Mouse (Mus musculus) megakaryocyte, adult 5-6 weeks (primary cell): ENCODE measurements around the gene U2af2. TPM values are rescaled to one million over a fixed set of nuclear protein-coding genes. Genes with fewer than 3 reads are reported as not detected.

Experiments
- ATAC-seq: 2 replicates; pipeline ENCODE4 v1.8.0; 2016; ENCODE audit warnings: mild to moderate bottlenecking, inconsistent platforms; ENCODE audit not compliant: poor library complexity, severe bottlenecking
- total RNA-seq, 2 experiments: library from RNA; stranded (forward) in 1 of 2; stranded (reverse) in 1 of 2; fragments of 153-499, 151-499 nt in 1 of 2; fragments of 221-1000, 200-1000 nt in 1 of 2; gene quantifications; 2 replicates each; pipeline versions ENCODE4 v1.2.3 to v1.2.4; 2015 to 2017

Gene U2af2
- total RNA-seq, 2 experiments from 2014 or later, result 68.6 to 170 TPM

DNA sequence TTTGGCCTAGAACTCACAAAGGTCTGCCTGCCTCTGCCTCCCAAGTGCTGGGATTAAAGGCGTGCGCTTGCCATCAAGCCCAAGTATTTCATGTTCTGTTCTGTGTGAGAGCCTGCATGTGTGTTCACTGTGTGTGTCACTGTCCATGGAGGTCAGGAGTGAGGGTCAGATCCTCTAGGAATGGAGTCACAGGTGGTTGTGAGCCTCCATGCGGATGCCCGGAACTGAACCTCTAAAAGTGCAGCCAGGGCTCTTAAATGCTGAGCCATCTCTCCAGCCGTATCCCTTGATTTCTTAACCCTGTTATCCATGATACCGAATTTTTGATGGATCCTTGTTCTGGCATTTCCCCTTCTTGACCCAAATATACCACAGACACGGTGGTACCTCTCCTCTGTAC is 24.9 kb upstream of the U2af2 start:
- no peak for ATAC-seq

GRCm38 (mm10) chr7:5037467-5037866 is 24.5 kb upstream of the U2af2 start:
- no peak for ATAC-seq

DNA sequence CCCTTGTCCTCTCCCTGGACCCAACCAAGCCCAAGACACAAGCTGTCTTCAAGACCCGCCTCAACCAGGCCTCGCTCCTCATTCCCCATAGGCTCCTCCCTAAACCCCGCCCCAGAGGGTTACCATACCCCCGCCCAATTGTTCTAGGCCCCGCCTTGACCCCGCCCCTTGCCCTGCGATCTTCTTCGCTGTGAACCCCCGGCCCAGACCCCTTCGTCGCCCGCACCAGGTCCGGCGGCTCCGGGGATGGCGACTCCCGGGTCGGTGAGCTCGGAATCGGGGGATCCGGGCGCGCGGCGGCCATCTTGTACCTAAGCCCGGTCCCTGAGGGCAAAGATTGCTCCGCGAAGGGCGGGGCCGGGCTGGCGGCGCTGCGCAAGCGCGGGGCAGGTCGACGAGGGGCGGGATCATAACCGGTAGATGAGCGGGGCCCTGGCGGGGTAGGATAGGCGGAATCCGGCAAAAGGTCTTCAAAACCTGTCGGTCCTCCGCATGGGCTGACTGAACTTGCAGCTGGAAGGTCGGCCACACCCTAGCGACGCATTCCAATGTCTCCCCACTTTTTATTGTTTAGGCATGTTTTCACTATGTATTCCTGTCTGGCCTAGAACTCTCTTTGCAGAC is 23.7 kb upstream of the U2af2 start, which contains the start of gene Zfp784:
Zfp784 (minus strand) TSS at position 338 of the 624 bp plus-strand sequence.
- peak; percentile 97 for ATAC-seq

DNA sequence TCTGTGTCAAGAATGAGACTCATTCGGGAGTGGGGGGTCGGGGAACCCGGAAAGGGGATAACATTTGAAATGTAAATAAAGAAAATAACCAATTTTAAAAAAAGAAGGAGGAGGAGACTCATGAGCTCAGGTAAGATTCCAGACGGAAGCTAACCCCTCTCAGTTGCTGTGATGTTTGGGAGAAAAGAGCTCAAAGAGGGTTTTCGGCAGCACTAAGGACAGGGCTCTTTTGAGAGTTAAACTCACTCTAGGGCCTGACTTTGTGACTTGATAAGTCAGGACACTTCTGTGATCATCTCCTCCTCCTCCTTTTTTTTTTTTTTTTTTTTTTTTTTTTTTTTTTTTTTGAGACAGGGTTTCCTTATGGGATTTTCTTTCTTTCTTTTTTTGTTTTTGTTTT is 23.0 kb upstream of the U2af2 start:
- no peak for ATAC-seq

GRCm38 (mm10) chr7:5044981-5045380 is 17.0 kb upstream of the U2af2 start:
- no peak for ATAC-seq

DNA sequence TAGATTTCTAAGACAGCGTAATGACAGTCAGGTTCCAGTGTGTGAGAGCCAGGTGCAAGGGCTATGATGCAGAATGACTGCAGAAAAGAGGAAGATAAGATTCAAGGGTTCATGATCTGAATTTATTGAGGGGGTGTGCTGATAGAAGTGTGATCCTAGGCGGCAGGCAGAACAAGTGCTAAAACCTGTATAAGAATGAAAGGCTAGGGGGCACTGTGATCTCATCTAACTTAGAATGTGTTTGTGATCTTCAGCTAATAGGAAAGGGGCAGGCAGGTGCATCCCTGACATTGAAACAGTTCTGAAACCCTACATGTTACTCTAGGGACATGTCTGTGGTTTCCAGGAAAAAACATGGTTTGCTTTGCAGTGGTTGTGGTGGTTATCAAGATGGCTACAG is 15.8 kb upstream of the U2af2 start:
- ATAC-seq, result no peak

DNA sequence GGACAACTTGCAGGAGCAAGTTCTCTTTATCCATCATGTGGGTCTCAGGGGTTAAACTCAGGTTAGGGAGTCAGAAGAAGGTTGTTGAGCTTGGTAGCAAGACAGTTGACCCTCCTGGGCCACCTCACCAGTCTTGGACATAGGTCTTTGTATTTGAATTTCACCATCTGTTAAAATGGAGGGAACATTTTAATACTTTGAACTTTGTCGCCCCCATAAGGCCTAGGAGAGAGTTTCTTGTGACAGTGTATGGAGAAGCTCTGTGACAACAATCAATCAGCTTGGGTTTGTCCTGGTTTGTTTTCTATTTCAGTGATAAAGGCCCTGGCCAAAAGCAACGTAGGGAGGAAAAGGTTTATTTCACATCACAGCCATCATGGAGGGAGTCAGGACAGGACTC is 14.6 kb upstream of the U2af2 start:
- peak; percentile 67 for ATAC-seq

- ATAC-seq, result peak; percentile 52
Observed at GRCm38 (mm10) chr7:5051193-5052192, 10.4 kb upstream of the U2af2 start, which contains the start of gene Zfp580. TSS of gene Zfp580 (plus strand) at chr7:5051538.

GRCm38 (mm10) chr7:5052438-5052837 is 9.5 kb upstream of the U2af2 start:
- no peak for ATAC-seq

DNA sequence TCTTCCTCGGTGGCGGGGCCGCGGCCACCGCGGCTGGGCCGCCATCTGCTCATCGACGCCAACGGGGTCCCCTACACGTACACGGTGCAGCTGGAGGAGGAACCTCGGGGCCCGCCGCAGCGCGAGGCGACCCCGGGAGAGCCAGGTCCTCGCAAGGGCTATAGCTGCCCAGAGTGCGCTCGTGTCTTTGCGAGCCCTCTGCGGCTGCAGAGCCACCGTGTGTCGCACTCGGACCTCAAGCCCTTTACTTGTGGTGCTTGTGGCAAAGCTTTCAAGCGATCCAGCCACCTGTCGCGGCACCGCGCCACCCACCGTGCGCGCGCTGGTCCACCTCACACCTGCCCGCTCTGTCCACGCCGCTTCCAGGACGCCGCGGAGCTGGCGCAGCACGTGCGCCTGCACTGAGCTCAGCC is 9.0 kb upstream of the U2af2 start:
- ATAC-seq, result no peak

- no peak for ATAC-seq
Observed at GRCm38 (mm10) chr7:5053456-5054179, 8.3 kb upstream of the U2af2 start.

DNA sequence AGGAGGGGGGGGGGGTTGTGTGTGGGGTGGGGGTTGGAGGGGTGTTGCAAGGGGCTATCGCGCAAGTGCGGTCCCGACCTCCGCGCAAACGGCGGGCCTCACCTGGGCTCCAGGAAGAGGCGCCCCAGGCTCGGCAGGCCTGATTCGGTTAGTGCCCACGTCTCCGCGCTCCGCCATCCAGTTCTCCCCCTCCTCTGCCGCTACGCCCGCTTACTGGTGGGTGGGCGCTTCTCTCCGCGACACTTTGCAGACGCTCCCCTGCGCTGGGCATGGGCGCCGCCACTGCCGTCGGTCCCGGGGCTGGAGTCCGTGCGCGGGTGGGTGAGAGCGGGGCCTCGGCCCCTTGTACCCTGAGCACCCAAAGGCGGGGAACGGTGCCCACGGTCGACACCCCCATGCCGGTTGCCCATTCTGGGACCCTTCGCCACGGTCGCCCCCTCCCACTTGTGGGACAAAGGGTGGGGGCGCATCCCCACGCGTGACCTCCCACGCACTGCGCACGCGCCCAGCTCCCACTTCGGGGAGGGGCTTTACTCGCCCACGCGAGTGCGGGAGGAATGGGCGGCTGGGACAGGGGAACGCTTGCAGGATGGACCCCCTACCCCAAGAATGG is 5.2 kb upstream of the U2af2 start:
- ATAC-seq, result no peak

DNA sequence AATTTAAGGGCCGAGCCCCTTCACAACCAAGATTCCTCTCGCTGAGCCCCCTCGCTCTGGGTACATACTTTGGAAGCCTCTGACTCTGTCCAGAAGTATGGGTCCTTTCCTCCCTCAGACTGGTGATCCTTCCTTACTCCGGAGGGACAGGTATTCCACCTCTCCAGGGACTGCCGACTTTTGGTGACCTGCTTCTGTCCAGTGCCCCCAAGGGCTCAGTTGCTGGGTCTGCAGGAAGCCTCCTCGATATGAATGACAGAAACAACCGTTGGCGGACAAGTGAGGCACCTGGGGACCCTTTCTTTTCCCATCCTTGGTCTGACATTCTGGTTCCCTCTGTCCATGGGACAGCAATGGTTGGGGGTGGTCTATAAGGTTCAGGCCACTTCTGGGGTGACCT is 4.6 kb upstream of the U2af2 start:
- no peak for ATAC-seq

DNA sequence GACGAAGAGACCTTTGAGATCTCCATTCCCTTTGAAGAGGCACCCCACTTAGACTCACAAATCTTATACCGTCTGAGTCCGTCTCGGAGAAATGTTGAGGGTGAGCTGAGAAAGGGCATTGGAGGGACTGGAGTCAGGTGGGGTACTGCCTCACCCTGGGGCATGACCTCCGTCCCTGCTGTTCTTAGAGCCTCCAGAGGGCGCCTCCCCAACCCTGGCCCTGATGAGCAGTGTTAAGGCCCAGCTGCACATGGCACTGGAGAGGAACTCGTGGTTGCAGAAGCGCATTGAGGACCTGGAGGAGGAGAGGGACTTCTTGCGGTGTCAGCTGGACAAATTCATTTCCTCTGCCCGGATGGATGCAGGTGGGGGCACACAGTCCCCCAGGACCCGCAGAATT is 4.1 kb upstream of the U2af2 start:
- ATAC-seq, result no peak

- no peak for ATAC-seq
Observed at GRCm38 (mm10) chr7:5058631-5059030, 3.3 kb upstream of the U2af2 start.

DNA sequence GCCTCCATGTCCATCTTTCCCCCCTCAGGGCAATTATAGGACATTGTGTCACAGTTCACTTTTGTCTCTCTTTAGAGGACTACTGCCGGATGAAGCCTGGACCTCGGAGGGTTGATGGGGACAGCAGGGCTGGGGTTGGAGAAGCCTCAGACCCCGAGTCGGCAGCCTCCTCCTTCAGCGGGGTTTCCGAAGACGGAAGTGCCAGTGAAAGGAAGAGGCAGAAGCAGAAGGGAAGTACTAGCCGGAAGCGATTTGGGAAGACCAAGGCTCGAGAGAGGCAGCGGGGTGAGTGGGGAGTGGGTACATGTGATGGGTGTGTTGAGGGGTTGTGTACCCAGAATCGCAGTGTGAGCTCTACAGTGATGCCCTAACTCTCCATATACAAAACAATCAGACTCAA is 2.5 kb upstream of the U2af2 start:
- no peak for ATAC-seq

DNA sequence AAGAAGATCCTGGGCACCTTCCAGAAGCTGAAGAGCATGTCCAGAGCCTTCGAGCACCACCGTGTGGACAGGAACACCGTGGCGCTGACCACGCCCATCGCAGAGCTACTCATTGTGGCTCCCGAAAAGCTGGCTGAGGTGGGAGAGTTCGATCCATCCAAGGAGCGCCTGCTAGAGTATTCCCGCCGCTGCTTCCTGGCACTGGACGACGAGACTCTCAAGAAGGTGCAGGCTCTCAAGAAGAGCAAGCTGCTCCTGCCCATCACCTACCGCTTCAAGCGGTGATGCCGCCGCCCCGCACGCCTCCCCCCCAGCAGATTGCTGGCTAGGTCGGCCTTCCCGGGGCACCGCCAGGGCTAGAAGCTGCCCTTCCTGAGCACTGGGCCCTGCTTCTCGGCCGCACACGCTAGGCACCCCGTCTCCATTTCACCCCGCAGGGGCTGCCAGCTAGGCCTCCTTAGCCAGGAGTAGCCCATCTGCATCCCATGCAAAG is 1.7 kb upstream of the U2af2 start:
- ATAC-seq, result peak; percentile 36

DNA sequence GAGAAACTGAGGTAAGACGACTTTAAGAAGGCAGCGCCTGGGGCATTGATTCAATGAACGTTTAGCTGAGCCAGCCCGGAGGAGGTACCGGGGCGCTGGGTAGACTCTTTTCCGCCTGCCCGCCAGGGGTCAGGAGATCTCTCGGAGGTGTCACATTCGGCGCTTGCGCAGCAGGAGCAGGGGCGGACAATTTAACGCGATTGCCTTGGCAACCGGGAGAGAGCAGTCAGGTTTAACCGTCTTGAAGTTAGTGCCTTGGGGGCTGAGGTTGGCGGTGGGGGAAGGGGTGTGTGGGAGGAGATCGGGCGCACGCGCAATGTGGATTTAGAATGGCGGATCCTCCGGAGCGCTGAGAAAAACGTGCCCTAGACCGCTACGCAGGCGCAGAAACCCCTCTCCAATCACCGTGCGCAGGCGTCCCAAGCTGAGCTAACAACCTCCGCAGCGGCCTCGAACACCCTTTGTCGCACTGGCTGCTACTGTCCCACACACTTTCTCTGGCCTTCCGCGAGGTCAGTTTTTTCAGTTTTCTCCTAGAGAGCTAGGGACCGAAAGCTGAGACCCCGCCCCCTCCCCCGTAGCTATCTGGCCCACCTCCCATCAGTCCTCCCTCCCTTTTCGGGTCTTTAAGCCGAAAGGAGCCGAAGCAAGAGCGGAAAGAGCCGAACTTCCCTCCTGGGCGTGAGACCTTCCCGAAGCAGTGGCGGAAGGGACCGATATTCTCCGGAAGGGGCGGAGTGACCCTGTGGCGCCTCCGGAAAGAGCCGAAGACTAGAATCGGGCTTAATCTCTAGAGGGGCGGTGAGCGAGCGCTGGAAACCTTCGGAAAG is 784 bp upstream of the U2af2 start:
- ATAC-seq, result peak; percentile 70

DNA sequence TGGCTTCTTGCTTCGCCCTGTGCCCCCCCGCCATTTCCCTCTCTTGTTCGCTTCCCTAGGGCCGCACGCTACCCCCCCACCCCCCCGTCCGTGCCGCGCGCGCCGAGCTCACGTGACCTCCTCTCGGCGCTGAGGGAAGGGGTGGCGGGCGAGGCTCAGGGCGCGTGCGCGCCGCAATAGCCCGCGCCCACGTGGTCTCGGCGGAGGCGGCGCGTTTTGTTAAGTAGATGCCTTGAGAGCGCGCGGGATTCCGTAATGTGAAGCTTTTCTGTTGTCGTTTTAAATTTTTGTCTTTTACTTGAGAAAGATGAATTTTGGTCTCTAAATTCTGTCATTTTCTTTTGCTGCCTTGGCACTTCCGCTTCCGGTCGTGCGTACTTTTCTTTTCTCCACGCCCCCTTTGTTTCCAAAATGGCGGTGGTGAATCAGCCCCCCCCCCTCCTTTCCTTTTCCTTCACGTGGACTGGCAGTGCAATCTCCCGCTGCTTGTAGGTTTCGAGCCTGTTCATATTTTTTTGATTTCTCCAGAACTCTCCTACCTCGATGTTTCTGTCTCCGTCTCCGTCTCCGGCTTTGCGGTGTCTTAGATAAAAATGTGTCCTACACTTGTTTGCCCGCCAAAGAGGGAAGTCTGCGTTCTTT is 538 bp downstream of the U2af2 start:
- peak; percentile 22 for ATAC-seq
